Mouse (Mus musculus): ENCODE measurements at regions not wholly inside any gene's neighbourhood (a gene's known extent, or its start where the extent isn't known, plus 50 kb on each side); places are given as distances from the start of the nearest gene placed in this dataset.

DNA sequence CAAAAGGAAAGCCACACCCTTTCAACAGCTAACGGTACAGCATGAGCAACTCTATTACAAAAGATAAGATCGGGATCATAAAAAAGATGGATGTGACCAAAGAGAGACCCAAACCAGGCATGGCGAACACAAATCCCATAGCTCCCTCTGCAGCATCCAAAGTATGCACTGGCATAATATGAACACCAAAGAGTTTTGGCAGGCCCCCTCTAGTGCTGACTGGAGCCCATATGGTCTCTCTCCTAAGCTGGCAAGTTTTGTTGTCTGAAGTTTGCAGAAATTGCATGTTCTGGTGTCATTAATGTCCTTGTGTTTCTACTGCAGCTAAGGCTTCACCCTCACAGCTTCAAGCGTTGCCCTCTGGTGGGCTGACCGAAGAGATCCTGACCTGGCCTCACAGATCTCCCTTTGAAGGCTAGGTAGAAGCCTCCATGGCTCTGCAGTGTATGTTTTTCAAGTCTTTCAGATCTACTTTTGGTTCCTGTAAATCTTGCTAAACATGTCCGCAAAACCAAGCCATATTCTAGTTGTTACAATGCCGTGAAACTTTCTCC lies 75.7 kb upstream of the Bcl2l14 start:
- Histone ChIP-seq H3K9ac (ENCODE audit: low read depth, low read length) (no peak overlapping the region), H3K27ac (replicated peaks; ENCODE audit: insufficient read depth, low read depth, low read length) (no peak overlapping the region), H3K79me2 (ENCODE audit: control insufficient read depth, insufficient read depth, low read length) (no peaks in the 10 kb centered on the region), H3K36me3 (ENCODE audit: control insufficient read depth, insufficient read depth, low read length) (no peaks in the 10 kb centered on the region), H3K4me3 (ENCODE audit: insufficient read depth, low read depth, low read length) (no peak overlapping the region), H3K27me3 (ENCODE audit: control insufficient read depth, insufficient read depth, low read length) (no peaks in the 10 kb centered on the region), H3K4me1 (ENCODE audit: control insufficient read depth, insufficient read depth, low read length) (no peaks in the 10 kb centered on the region)
- TF ChIP-seq CTCF (IDR thresholded peaks at IDR 0.05; ENCODE audit: low read depth, low read length) (peak; percentile 26; the same call in 1 of the 2 replicates), POLR2A (IDR thresholded peaks at IDR 0.05; ENCODE audit: extremely low read depth, insufficient read depth, low read length) (no peak)
- 90% methylated on average over 7 of the region's 7 CpGs for WGBS
- no peak for DNase-seq (ENCODE audit: extremely low read depth, low read depth, low spot score)

DNA sequence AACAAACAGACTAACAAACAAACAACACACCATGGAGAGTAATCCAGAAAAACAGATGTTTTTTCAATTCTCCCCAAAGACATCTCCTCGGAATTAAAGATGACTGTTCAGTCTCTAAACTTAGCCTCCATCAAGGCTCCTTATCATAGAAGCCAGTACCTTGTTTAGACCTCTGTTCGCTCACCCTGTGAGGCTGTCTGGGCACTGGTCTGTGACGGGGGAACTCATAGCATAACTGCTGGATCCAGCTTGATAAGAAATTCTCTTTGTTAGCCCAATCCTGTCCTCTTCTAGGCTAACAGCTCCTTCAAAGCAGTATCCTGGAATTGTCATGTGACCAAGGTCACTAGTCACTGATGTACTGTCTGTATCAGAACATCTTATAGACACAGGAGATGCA lies 72.1 kb upstream of the Bcl2l14 start:
- 86% methylated on average over 3 of the region's 3 CpGs for WGBS
- no peak for DNase-seq (ENCODE audit: extremely low read depth, low read depth, low spot score)
- Histone ChIP-seq H3K27me3 (ENCODE audit: control insufficient read depth, insufficient read depth, low read length) (no peaks in the 10 kb centered on the region), H3K9ac (ENCODE audit: low read depth, low read length) (no peak overlapping the region), H3K79me2 (ENCODE audit: control insufficient read depth, insufficient read depth, low read length) (no peaks in the 10 kb centered on the region), H3K4me3 (ENCODE audit: insufficient read depth, low read depth, low read length) (no peak overlapping the region), H3K27ac (replicated peaks; ENCODE audit: insufficient read depth, low read depth, low read length) (no peak overlapping the region), H3K36me3 (ENCODE audit: control insufficient read depth, insufficient read depth, low read length) (no peaks in the 10 kb centered on the region), H3K4me1 (ENCODE audit: control insufficient read depth, insufficient read depth, low read length) (no peaks in the 10 kb centered on the region)
- TF ChIP-seq CTCF (IDR thresholded peaks at IDR 0.05; ENCODE audit: low read depth, low read length): no peak
- TF ChIP-seq POLR2A (IDR thresholded peaks at IDR 0.05; ENCODE audit: extremely low read depth, insufficient read depth, low read length): no peak

DNA sequence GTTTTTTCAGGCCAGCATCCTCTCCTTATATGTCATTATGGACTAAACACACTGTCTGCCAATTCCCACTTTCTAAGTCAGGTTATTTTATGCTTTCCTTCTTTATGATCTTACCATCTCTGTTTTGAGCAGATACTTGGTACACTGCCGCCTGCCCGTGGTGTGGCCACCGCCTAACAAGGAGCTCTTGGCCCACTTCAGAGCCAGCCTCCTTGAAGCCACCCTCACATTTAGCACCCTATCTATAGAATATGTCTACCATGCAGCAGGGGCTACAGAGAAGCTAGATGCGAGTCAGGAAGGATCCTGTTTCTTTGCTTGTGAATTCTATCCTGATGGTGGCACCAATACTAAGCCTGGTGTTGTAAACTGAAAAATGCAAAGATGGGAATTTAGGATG lies 70.6 kb upstream of the Bcl2l14 start:
- no peaks in the 10 kb centered on the region for H3K27me3 ChIP-seq (ENCODE audit: control insufficient read depth, insufficient read depth, low read length)
- TF ChIP-seq POLR2A (IDR thresholded peaks at IDR 0.05; ENCODE audit: extremely low read depth, insufficient read depth, low read length) (no peak), CTCF (IDR thresholded peaks at IDR 0.05; ENCODE audit: low read depth, low read length) (no peak)
- no peak for DNase-seq (ENCODE audit: extremely low read depth, low read depth, low spot score)

DNA sequence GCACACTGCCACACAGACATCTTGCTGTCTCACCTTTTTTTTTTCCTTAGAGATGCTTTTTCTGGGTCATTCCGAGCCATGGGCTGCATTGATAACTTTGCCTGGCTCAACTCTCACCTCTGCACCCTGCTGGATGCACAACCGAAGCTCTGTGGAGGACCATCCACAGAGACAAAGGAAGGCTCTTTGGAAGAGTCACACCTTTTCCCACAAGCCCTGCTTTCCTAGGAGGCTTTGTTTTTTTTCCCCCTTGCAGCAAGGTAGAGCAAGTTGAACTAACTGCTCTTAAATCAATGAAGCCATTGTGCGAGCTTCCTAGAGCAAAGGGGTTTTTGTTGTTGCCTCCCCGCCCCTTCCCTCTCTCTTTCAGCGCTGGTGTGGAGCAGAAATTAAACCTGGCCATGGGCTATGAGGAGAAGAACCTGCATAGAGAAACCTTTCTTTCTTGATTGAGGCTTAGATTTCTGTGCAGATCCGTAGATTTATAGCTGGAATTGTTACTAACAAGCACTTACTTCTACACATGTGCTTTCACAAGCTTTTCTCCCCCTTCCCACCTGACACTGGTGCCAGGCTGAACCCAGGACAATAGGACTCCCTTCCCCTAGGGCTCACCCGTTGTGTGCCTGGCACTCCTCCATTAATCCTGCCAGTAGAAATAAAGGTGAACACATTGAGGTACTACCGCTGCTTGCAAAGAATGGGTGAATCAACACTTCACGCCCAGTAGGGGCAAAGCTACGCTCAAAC lies 66.4 kb upstream of the Bcl2l14 start:
- no peak overlapping the region for H3K27ac ChIP-seq (replicated peaks; ENCODE audit: insufficient read depth, low read depth, low read length)
- 80% methylated on average over 10 of the region's 10 CpGs for WGBS
- no peaks in the 10 kb centered on the region for H3K36me3 ChIP-seq (ENCODE audit: control insufficient read depth, insufficient read depth, low read length)
- H3K27me3 ChIP-seq (ENCODE audit: control insufficient read depth, insufficient read depth, low read length): no peaks in the 10 kb centered on the region
- TF ChIP-seq POLR2A (IDR thresholded peaks at IDR 0.05; ENCODE audit: extremely low read depth, insufficient read depth, low read length) (no peak), CTCF (IDR thresholded peaks at IDR 0.05; ENCODE audit: low read depth, low read length) (no peak)
- DNase-seq (ENCODE audit: extremely low read depth, low read depth, low spot score): no peak
- H3K79me2 ChIP-seq (ENCODE audit: control insufficient read depth, insufficient read depth, low read length): no peaks in the 10 kb centered on the region
- H3K9ac ChIP-seq (ENCODE audit: low read depth, low read length): no peak overlapping the region
- no peak overlapping the region for H3K4me3 ChIP-seq (ENCODE audit: insufficient read depth, low read depth, low read length)
- no peaks in the 10 kb centered on the region for H3K4me1 ChIP-seq (ENCODE audit: control insufficient read depth, insufficient read depth, low read length)

More for the DNA sequence above, 70.6 kb upstream of the Bcl2l14 start:
- Histone ChIP-seq H3K27ac (replicated peaks; ENCODE audit: insufficient read depth, low read depth, low read length) (no peak overlapping the region), H3K9ac (ENCODE audit: low read depth, low read length) (no peak overlapping the region), H3K4me3 (ENCODE audit: insufficient read depth, low read depth, low read length) (no peak overlapping the region), H3K4me1 (ENCODE audit: control insufficient read depth, insufficient read depth, low read length) (no peaks in the 10 kb centered on the region), H3K79me2 (ENCODE audit: control insufficient read depth, insufficient read depth, low read length) (no peaks in the 10 kb centered on the region), H3K36me3 (ENCODE audit: control insufficient read depth, insufficient read depth, low read length) (no peaks in the 10 kb centered on the region)
- 97% methylated on average over 4 of the region's 4 CpGs for WGBS

DNA sequence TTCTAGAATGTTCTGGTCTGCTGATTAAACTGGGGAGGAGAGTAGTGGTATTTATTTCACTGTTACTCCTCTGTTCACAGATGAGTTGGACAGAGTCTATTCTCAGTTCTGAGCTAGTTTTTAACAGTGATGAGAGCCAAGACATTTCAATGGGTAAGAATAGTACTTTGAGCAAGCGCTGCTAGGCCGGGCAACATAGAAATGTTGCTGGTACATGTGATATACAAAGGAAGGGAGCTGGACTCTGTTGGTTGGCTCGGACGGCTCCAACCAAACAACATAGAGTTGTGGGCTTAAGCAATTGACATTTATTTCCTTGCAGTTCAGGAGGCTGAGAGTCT lies 65.8 kb upstream of the Bcl2l14 start:
- Histone ChIP-seq H3K4me3 (ENCODE audit: insufficient read depth, low read depth, low read length) (no peak overlapping the region), H3K79me2 (ENCODE audit: control insufficient read depth, insufficient read depth, low read length) (no peaks in the 10 kb centered on the region), H3K36me3 (ENCODE audit: control insufficient read depth, insufficient read depth, low read length) (no peaks in the 10 kb centered on the region), H3K27ac (replicated peaks; ENCODE audit: insufficient read depth, low read depth, low read length) (no peak overlapping the region), H3K27me3 (ENCODE audit: control insufficient read depth, insufficient read depth, low read length) (no peaks in the 10 kb centered on the region), H3K9ac (ENCODE audit: low read depth, low read length) (no peak overlapping the region), H3K4me1 (ENCODE audit: control insufficient read depth, insufficient read depth, low read length) (no peaks in the 10 kb centered on the region)
- TF ChIP-seq CTCF (IDR thresholded peaks at IDR 0.05; ENCODE audit: low read depth, low read length) (no peak), POLR2A (IDR thresholded peaks at IDR 0.05; ENCODE audit: extremely low read depth, insufficient read depth, low read length) (no peak)
- 97% methylated on average over 4 of the region's 4 CpGs for WGBS
- DNase-seq (ENCODE audit: extremely low read depth, low read depth, low spot score): no peak

Data from liver, adult 2 months (tissue).